Mouse (Mus musculus) T-helper 17 cell (primary cell): ENCODE data around the gene Brinp1.

Source experiments
- in situ Hi-C, 2 experiments: fragments of 300-600 bp; cut with MboI, MseI; formaldehyde crosslinking; loops; 1 replicate in 1 of 2; 2 replicates in 1 of 2; pipeline ENCODE4 v1.15.1; 2025; ENCODE audit warnings: high pct_unique_total_duplicates in 2 of 2

Brinp1 gene

DNA sequence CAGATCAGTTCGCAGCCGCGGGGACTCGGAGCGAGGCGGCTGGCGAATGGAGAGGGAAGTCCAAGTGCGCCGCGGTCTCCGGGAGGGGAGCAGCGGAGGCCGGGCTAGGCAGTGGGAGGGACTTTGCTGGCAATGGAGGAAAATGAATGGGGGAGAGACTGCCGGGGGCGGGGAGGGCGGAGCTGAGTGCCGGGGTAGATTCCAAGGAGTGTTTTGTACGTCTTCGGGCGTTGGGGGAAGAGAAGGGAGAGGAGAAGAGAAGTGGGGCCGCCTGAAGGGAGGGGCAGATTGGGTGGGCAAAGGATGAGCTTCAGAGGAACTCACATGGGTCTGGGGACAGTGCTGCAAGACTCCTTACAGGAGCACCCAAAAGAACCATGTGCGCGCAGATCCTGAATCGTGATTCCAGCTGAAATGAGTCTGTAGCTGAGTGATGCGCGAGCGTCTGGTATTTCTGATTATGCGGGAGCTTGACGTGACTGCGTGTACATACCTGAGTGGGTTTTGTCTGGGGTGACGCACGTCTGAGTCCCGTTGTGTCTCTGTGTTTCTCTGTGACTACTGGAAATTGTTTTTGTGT is at the start of gene Brinp1:
TSS of gene Brinp1 (minus strand) at position 76 of the 580 bp plus-strand sequence.
- in situ Hi-C loops, result no loop called here

DNA sequence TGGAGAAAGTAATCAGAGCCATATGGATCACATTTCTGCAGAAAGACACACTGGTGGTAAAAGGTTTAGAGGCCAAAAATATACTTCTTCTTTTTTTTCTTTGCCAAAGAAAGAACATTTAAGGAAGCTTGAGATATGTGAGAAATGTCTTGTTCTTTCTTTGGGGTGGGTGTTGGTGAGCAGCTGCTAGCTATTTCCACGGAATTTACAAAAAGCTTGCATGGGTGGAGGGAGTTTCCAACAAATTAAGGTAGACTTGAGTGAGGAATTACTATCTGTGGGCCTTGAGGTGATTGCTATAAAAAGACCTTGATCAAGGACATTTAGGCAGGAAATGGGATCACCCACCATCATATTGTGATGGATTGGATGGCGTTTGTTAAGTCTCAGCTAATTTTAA is 3.1 kb upstream of the Brinp1 start:
- in situ Hi-C loops, result no loop called here

DNA sequence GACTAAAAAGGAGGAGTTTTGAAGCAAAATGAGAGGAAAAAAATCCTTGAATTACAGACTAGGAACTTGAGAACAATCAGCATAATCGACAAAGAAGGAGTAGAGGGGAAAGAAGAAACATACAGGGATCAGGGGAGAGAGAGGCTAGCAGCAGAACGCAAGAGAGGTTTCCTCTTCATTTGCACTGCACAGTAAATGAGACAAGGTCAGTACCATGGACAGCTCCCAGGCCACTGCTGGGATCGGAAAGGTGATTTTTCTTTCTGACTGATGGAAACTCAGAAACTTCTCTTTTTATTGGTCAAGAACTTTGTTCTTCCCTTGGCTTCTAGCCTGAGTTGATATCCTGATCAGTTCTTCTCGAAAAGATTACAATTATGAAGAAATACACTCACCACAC is 1.4 kb upstream of the Brinp1 start:
- in situ Hi-C loops, result no loop called here

DNA sequence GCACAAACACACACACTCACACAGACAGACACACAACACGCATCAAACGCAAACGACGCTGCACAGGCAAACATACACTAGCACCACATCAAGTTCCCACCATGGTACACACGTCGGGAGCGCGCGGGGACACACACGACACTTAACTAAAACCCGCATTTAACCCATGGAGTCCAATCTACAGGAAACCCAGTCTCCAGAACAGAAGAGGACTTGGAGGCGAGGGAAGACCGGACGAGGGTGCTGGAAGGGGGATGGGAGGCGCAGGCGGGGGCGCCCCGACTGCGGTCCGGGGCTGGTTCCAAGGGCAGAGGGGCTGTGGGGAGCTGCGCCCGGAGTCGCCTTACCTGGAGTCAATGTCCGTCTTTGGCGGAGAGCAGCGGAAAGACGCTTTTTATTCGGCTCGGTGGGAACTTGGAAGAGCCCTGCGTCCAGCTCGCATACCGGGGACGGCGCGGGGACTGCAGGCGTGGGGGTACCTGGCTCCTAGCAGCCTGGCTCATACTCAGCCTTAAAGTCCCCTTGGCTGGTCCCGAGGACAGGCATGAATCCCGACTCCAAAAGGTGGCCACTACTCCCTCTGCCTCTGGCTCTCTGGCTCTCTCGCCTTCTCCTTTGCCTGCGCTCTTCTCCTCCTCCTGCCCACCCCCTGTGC is 403 bp downstream of the Brinp1 start:
- in situ Hi-C loops, result no loop called here

DNA sequence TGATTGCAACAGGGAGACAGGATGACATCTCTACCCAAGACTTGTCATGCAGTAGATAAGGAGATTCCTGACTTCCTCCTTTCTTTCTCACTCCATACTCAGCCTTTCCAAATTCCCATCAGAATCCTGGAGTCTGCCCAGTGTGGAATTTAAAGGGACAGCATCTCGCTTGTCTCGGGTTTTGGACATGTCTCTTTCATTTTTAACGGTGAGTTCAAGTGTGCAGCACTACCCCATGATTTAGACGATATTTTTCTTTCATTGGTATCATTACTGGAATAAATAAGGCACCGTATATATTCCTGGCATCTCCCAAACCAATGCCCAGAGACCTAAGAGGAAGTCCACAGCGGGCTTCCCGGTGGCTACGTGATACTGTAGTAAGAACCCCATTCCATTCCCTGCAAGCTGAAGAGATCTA is 1.1 kb downstream of the Brinp1 start:
- in situ Hi-C loops, result no loop called here

DNA sequence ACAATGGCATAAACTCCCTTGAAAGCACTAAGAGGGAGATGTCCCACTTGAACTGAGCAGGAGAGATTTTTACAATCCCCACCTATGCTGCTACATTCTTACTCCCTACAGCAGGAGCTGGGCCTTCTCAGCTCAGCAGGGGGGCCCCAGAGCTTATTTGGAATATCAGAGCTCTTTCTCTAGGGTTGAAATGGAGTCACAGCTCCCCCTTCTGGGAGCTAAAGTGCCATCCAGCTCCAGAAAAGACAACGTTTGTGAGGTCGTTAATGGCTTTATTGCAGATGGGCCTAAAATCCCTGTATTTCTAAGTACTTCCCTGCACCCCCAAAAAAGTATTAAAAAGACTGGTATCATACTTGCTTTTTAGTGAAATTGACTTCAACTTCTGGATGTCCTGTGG is 3.6 kb downstream of the Brinp1 start:
- in situ Hi-C loops, result no loop called here

DNA sequence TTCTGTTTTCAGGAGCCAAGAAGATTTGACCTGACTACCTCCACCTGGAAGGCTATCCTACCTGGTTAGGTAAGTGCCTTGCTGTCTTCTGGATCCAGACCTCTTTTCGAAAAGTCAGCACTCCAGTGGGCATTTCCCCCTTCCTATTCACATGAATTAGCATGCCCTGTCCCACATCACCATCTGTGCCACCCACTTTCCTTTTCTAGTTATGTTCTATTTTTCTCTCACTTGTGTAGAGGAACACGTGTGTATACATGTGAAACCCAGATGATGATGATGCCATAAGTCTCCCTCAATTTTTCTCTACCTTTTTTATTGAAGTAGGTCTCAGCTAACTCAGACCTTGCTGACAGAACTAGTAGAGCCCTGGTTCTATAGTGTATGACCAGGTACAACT is 11.3 kb downstream of the Brinp1 start:
- in situ Hi-C loops, result no loop called here

DNA sequence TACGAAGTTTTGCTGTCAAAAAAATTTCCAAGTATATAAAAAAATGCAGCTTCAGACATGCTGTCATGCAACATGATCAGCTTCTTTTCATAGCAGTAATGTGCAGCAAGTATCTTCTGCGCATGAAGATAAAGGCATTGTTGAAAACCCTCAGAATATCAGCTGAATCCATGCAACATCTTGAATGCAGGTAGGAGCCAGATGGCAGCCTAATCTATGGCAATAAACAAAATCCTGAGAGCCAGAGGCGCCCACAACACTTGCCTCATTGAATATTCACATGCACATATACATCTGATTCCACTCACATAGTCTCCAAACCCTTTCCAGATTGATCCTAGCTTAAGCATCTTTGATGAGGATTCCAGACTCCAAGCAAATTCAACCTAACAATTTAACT is 24.2 kb downstream of the Brinp1 start:
- in situ Hi-C loops, result no loop called here

DNA sequence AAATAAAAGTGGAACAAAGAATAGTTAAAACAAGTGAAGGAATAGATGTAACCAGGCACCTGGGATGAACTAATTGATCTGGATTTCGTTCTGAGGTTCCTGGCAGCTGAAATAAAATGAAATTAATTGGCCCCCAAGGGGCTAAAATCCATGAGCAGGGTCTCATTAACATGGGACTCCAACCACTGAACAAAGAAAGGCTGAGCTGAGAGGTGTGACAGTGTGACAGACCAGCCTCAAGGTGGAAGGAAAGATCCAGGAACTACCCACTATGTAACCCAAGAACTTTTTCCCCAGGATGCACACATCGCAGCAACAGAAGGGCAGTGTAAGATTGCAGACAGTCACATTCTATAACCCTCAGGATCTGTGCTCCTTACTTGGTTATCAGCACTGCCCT is 28.1 kb downstream of the Brinp1 start:
- in situ Hi-C loops, result no loop called here

DNA sequence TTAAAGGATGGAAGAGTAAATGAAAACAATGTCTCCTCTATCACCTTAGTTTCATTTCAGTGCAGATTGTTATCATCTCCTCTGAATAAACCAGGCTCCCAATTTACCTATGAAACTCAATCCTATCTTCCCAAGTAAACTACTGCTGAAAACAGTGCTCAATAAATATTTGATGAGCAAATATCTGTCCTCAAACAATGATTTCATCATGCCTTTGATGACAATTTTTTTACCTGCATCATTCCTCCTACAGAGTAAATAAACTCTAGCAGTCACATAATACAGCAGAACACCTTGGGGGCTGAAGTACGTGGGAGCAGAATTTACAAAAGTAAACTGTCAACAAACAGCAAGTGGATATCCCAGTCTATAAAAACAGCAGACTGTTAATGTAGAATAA is 31.3 kb downstream of the Brinp1 start:
- in situ Hi-C loops, result no loop called here

DNA sequence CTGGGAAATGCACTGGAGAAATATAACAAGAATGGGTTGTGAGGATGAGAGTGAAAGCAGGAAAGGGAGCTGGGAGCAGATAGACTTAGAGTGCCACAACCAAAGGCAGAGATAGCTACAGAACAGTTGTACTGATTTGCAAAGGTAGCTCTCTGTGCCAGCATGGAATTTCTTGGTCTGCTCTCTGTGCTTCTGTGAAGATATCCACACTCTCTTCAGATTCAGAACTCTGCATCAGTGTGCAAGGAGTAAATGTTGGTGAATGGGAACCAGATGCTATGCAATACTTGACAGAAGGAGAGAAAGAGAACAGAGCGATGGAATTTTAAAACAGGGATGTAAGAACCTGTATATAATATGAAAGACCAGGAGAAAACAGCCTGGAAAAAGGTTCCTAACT is 31.7 kb downstream of the Brinp1 start:
- in situ Hi-C loops, result no loop called here

DNA sequence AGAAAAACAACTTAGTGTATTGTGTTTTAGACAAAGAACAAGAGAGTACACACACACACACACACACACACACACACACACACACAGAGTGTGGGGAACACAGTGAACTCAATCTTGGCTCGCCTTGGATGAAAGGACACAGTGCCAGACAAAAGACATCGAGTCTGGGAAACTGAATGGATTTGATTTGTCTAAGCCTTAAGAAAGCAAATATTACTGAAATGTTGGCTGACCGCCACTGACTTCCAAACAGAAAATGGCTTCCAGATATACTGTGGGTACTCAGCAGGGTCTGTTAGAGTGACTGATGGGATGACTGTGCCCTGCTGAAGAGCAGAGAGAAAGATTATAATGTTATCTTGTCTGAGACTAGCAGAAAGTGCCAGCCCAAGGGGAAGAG is 34.1 kb downstream of the Brinp1 start:
- in situ Hi-C loops, result no loop called here

DNA sequence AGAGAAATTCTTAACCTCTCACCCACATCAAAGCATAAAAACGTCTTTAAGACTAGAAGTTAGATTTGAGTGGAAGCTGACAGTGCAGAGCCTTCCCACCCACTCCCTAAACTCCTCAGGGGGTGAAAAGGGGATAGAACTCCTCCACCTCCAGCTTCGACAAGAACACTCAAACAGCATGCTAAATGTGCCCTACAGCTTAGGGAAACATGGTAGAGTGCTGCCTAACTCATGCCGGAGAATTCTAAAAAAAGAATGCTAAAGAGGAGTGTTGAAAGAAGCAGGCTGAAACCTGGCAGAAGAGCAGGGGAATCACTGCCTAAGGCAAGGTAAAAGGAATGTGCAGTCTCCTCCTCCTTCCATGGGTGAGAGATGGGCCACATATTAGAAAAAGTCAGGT is 43.3 kb downstream of the Brinp1 start:
- in situ Hi-C loops, result no loop called here

DNA sequence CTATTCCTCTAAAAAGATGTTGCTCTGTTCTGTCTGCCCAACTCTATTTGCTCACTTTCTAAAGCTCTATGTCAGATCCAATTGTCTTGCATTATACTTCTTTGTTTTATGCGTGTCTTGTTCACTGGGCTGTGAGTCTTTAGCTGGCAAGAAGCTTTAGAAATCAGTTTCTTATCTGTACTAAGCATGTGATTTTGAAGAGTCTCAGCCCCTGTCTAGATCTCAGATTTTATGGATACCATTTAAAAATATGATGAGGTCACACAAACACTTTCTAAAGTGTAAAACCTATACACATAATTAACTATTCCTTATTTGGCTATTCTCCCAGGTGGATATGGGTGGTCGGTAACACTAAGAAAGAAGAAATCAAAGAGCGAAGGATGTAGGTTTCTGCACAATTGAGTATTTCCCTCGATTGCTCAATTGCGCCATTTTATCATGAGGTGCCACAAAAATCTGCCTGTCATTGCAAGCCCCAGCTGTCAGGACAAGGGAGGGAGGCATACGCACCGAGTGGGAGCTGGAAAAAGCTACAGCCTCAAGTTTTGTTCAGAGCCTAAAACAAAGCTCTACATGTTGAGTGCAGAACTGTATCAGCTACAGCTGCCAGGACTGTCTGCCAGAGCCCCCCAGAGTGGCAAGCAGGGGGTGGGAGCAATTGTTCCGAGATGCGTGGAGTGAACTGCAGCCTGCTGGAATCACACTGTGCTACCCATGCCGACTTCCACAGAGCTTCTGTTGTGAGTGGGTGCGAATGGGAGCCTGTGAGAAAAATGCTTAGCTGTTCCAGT is 47.6 kb downstream of the Brinp1 start:
- in situ Hi-C loops, result no loop called here

DNA sequence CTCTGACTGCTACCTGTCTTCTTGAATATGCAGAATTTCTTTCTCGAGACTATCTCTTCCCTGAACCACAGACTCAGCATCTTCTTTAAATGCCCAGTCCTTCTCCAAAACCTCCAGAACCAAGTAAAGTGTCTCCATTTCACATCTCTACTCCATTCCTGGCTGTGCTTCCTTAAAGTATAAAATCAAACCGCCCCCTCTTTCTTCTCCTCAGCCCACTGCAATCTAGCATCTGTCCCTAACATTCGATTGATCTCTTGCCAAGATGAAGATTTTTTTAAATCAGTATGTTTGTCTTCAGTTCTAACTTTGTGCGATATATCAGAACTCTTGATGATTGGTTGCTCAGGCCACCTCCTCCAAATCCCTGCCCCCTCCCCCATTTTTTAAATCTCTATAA is 63.7 kb downstream of the Brinp1 start:
- in situ Hi-C loops, result no loop called here

DNA sequence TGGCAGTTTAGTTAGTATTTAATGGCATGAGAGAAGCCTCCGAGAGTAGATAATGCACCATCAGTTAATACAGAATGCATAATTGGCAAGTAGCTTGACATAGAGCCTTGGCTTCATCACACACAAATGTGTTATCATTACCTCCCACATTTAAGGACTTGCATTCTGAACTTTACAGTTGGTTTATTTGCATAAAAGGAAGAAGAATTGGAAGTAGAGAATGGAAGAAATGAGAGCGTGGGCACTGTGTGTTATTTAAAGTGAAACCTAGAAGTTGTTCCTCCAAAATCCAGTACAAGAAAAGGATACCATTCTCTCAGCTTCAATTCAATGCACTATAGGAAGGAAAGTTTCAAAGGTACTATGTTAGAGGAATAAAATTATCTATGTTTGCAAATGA is 67.9 kb downstream of the Brinp1 start:
- in situ Hi-C loops, result no loop called here

DNA sequence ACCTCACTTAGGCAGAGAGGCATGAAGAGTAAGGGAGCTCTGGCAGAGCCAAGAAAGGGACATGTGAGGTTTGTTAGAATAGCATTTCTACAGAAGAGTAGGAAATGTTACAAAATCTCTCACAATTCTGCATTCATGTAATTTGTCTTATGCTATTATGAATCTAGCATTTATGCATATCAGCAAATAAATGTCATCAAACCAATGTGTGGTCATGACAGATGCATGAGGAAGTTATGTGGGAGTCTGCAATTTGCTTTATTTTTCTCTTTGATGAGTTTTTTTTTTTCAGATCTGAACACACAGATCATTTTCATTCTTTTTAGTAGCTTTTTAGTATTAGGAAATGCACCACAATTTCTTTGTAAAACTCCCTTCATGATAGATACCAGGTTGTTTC is 82.2 kb downstream of the Brinp1 start:
- in situ Hi-C loops, result no loop called here

DNA sequence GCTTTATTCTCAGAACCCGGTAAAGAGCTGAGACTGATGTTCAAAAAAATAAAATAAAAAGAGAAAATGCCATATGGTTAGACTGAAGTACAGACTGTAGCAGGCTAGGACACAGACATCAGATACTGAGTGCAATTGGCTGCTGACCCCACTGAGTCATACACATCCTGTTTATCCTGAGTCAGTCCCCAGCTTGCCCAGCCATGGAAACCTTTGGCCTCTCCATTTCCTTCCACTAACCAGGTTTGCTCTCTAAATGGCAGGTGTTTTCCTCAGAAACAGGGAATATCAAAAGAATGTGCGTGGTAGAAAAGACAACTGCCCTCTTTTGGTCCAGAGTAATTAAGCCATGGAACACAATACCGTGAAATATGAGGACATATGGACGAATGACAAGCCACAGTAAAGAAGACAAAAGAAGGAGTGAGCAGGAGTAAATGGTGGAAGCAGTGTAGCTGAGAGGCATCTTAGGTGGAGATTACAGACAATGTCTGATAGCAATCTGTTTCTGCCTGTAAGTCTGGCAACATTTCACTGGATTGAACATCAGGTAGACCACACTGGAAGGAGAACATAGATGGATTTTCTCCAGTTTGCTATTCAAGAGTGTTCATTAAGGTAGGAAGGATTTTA is 88.9 kb downstream of the Brinp1 start:
- in situ Hi-C loops, result no loop called here

DNA sequence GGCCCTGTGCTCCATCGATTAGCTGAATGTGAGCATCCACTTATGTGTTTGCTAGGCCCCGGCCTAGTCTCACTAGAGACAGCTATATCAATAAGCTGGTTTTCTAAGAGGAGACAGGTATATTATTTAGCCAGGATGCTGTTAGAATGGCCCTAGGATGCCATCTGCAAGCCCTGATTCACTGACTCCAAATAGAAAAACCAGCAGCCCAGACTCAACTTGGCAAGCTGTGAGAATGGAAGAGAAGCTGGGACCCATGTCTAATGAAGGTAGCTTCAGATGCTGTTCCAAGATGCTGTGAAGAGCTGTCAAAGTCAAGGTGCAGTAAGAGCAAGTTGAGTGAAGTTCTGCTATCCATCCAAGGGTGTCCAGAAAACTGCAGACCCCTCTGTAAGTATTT is 89.5 kb downstream of the Brinp1 start:
- in situ Hi-C loops, result no loop called here

DNA sequence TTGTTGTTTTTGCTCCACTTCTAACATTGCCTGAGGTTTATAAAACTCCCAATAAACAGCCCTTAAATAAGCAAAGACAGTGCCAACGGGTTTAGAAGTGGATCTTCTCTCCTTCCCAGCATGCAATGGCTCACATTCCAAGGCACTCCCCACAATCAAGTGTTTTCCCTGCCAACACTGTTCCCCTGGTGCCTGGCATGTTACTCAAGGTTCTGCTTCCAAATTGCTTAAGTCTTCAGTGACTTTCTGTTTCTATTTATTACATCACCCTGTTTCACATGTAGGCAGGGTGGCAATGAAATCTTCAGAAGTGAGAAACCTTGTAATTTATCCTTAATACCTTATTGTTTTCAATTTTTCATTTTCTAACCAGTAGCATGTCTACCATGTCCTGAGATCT is 97.3 kb downstream of the Brinp1 start:
- in situ Hi-C loops, result loop anchor here in 1 of 2 experiments (10.0 kb wide), 1 partner anchor 1912 kb away; no protein-coding TSS in a partner anchor

DNA sequence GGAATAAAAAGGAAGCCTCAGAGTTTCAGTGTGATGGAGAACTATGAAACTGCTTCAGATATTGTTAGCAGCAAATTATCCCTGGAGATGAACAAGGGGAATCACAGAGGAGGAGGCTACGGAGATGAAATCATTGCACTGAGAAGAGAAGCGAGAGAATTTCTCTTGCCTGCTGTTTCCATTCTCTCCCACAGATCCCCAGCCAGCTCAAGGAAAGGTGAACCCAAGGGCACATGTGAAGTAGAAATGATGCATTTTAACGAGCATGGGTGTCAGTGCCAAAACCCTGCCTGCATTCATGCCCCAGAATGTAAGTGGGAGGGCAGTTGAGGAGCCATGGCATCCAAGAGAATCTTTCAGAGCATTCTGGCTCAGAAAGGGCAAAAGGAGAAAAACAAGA is 104.5 kb downstream of the Brinp1 start:
- in situ Hi-C loops, result loop anchor here in 1 of 2 experiments (10.0 kb wide), 1 partner anchor 1905 kb away; no protein-coding TSS in a partner anchor

DNA sequence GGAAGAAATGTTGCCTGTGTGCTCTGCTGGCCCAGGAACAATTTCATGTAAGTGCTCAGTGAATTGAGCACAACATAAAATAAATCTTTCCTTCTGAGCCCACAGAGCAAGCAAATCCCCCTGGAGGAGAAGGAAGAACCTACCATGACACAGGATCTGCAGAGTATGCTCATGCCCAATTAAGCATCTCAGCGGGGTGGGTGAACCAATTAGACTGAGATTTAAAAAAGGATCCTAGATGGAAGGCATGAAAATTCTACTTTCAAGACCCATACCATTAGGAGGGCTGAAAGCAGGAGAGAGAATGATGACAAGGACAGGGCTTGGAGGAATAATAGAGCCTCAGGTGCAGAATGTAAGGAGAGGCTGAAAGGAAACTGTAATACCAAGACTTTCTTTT is 107.2 kb downstream of the Brinp1 start:
- in situ Hi-C loops, result no loop called here
